Mouse (Mus musculus): Measurements from ENCODE around the gene Acot8.
"Not testable (repeated sequence)": the region's sequence is repeated elsewhere in the genome, so short reads cannot be mapped to it uniquely, and the experiment has no call there.

The Acot8 gene

DNA sequence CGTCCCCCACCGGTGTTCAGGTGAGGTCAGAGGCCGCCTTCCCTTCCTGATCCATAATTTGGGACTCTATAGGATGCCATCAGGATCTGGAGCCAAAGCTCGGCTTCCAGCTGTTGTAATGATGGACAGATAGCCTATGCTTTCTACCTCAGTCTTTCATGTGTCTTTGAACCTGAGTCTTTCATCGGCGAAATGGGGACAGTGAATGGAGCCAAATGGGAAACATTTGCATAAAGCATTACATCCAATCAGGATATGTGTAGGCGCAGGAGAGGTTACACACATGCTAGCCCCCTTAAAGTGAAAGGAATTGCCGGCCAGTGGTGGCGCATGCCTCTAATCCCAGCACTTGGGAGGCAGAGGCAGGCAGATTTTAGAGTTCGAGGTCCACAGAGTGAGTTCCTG lies 18.5 kb upstream of the Acot8 start:
- H3K36me3 ChIP-seq (ENCODE audit: control insufficient read depth, insufficient read depth, low read length, poor library complexity, severe bottlenecking), result peaks cover 3% of the 10 kb centered on the region
- H3K27me3 ChIP-seq (ENCODE audit: control insufficient read depth, insufficient read depth, low read length, poor library complexity, severe bottlenecking), result no peaks in the 10 kb centered on the region
- no peak for DNase-seq (ENCODE audit: low read depth, low spot score)

DNA sequence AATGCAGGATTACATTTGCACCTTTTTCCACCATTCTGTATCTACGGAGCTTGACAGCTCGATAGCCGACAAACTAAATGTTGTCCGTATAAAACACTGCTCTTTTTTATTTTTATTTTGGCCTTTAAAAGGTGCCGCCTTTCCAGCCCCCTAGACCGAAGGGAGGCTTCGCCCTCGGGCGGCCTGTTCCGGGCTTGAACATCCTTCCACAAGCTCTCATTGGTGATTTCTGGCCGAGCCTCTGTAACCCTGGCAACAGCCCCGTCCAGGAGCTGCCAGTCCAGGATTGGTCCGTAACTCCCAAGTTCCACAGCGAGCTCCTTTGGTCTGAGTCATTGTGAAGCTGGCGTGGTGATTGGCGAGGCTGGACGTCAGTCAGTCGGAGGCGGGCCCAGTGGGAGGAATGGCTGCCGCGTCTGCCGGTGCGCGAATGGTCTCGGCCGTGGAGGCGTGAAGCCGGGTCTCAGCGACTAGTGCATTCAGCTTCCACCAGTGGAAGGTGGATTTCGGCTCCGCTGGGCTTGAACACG lies 18.0 kb upstream of the Acot8 start, which contains the start of gene Zswim1:
Gene Zswim1 (plus strand): TSS at position 51 of the 530 bp plus-strand sequence.
- no peaks in the 10 kb centered on the region for H3K27me3 ChIP-seq (ENCODE audit: control insufficient read depth, insufficient read depth, low read length, poor library complexity, severe bottlenecking)
- peak; percentile 99 for DNase-seq (ENCODE audit: low read depth, low spot score)
- H3K36me3 ChIP-seq (ENCODE audit: control insufficient read depth, insufficient read depth, low read length, poor library complexity, severe bottlenecking), result peaks cover 3% of the 10 kb centered on the region

DNA sequence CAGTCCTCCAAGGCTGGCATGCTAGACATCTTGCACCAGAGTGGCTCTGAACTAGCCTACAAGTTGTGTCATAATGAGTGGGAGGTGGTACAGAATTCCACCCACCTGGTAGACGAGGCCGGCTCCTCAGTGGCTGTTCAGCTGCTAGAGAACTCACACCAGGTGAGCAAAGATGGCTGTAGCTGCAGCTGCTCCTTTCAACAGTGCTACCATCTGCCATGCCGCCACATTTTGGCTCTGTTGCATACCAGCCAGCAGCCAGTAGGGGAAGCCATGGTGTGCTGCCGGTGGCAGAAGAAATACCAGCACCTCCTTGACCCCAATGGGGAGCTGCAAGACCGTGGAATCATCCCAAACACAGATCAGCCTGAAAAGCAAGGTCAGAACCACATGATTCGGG lies 16.4 kb upstream of the Acot8 start:
- DNase-seq (ENCODE audit: low read depth, low spot score), result no peak
- Histone ChIP-seq H3K27me3 (ENCODE audit: control insufficient read depth, insufficient read depth, low read length, poor library complexity, severe bottlenecking) (no peaks in the 10 kb centered on the region), H3K36me3 (ENCODE audit: control insufficient read depth, insufficient read depth, low read length, poor library complexity, severe bottlenecking) (peaks cover 1% of the 10 kb centered on the region; the same call in 1 of the 2 replicates)

DNA sequence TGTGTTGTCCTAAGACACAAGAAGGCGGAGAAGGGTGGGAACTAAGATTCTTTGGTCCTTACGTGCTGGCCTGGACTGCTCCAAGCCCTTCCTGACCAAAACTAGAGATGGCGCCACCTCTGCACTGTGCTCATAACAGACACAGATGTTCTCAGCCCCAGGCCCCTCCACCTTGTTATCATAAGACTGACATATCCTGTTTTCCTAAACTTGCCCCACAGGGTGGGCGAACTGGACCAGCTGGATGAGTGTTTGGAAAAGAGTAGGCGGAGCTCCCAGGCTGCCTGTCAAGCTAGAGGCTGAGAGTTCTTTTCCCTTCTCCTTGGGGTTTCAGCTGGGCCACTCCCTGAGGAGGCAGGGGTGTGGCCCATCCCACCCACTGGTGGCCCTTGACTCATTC lies 13.0 kb upstream of the Acot8 start:
- no peaks in the 10 kb centered on the region for H3K36me3 ChIP-seq (ENCODE audit: control insufficient read depth, insufficient read depth, low read length, poor library complexity, severe bottlenecking)
- no peak for DNase-seq (ENCODE audit: low read depth, low spot score)

DNA sequence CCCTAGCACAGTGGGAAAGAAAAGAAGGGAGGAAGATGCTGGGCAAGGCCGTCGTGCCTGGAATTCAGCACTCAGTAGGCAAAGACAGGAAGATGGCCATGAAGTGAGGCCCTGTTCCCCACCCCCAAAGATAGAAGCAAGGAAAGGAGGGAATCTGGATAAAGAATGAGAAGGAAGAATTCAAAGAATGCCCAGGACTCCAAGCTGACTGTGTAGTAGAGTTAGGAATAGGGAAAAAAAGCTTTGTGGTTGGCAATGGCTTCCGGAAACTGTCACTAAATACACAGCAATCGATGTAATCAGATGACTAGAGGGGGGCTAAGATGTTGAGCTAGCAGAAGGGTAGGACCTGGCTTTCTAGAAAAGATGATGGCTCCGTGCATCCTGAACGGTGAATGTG lies 12.5 kb upstream of the Acot8 start:
- no peaks in the 10 kb centered on the region for H3K27me3 ChIP-seq (ENCODE audit: control insufficient read depth, insufficient read depth, low read length, poor library complexity, severe bottlenecking)

More for the DNA sequence above, 13.0 kb upstream of the Acot8 start:
- H3K27me3 ChIP-seq (ENCODE audit: control insufficient read depth, insufficient read depth, low read length, poor library complexity, severe bottlenecking), result no peaks in the 10 kb centered on the region

DNA sequence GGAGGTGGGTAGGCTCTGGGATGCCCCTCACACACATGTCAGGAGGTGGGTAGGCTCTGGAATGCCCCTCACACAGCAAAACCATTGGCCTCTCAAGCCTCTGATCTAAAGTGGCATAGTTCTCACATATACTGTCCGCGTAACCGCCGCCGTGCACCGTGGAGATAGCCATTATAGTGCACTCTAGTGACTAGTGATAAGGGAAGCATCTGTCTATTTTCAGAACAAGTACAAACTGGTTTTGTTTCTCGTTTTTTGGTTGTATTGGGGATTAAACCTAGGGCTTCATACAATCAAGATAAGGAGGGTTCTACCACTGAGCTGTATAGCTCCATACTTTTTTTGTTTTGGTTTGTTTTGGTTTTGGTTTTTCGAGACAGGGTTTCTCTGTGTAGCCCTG lies 11.1 kb upstream of the Acot8 start:
- no peak for DNase-seq (ENCODE audit: low read depth, low spot score)

More for the DNA sequence above, 12.5 kb upstream of the Acot8 start:
- no peak for DNase-seq (ENCODE audit: low read depth, low spot score)
- no peaks in the 10 kb centered on the region for H3K36me3 ChIP-seq (ENCODE audit: control insufficient read depth, insufficient read depth, low read length, poor library complexity, severe bottlenecking)

DNA sequence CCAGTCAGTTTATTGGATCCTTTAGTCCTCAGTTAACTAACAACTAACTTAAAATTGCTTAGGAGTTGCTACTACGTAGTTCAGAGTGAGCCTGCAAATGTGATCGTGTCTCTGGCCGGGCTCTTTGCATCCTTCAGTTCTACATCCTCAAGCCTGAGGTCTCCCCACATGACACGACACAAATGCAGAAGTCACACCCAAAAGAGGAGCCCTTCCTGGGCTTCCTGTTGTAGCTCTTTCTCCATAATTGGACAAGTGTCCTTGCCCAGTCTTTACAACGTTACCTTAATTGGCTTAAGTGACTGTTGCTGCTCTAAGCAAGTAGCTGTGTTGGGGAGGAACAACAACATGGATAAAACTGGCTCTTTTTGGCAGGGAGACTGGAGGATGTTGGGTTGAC lies 10.7 kb upstream of the Acot8 start:
- no peaks in the 10 kb centered on the region for H3K36me3 ChIP-seq (ENCODE audit: control insufficient read depth, insufficient read depth, low read length, poor library complexity, severe bottlenecking)
- no peaks in the 10 kb centered on the region for H3K27me3 ChIP-seq (ENCODE audit: control insufficient read depth, insufficient read depth, low read length, poor library complexity, severe bottlenecking)
- no peak for DNase-seq (ENCODE audit: low read depth, low spot score)

More for the DNA sequence above, 11.1 kb upstream of the Acot8 start:
- H3K27me3 ChIP-seq (ENCODE audit: control insufficient read depth, insufficient read depth, low read length, poor library complexity, severe bottlenecking), result no peaks in the 10 kb centered on the region
- H3K36me3 ChIP-seq (ENCODE audit: control insufficient read depth, insufficient read depth, low read length, poor library complexity, severe bottlenecking), result no peaks in the 10 kb centered on the region

DNA sequence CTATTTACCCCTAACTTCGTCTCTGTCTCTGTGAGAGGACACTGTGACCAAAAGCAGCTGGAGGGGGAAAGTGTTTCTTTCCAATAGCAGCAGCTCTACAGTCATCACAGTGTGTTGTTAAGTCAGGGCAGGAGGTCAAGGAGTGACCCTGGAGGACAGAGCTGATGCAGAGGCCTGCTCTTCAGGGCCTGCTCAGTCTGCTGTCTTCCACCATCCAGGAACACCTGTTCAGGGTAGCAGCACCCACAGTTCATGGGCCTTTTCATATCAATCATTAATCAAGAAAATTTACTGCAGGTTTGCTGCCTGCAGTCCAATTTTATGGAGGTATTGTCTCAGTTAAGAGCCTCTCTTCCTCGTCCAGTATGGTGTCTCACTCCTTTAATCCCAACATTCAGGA lies 8.9 kb upstream of the Acot8 start:
- H3K36me3 ChIP-seq (ENCODE audit: control insufficient read depth, insufficient read depth, low read length, poor library complexity, severe bottlenecking), result peaks cover 3% of the 10 kb centered on the region; the same call in 1 of the 2 replicates
- no peak for DNase-seq (ENCODE audit: low read depth, low spot score)
- no peaks in the 10 kb centered on the region for H3K27me3 ChIP-seq (ENCODE audit: control insufficient read depth, insufficient read depth, low read length, poor library complexity, severe bottlenecking)

DNA sequence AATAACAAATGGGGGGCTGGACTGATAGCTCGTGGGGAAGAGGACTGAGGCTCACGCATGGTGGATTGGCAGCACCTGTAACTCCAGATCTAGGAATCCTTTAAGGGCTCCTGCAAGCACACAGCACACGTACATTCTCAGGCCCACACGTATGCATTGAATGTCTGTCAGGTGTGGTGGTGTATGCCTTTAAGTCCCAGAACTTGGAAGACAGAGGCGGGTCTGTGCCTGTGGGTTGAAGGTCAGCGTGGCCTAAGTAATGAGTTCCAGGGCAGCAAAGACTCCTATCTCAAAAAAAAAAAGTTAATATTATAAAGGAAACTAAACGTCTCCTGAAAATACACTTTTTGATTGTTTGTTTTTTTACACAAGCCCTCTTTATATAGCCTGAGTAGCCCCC lies 1.9 kb upstream of the Acot8 start:
- DNase-seq (ENCODE audit: low read depth, low spot score), result no peak
- H3K36me3 ChIP-seq (ENCODE audit: control insufficient read depth, insufficient read depth, low read length, poor library complexity, severe bottlenecking), result peaks cover 5% of the 10 kb centered on the region; the same call in 1 of the 2 replicates
- no peaks in the 10 kb centered on the region for H3K27me3 ChIP-seq (ENCODE audit: control insufficient read depth, insufficient read depth, low read length, poor library complexity, severe bottlenecking)

DNA sequence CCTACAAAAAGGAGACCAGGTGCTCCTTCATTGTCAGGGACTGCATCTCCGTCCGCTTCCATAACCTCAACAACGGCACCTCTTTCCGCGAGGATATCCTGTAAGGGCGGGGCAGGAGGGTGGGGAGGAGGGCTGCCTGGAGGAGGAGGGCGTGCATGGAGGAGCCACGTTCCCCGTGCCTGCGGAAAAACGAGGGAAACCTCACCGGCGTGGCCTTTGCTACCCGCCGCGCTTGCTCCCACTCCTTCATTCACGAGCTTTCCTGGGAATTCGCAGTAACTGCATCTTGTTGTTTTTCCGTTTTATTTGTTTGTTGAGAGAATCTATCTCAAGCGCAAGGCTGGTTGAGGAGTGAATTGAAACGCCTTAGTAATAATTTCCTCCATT lies 643 bp upstream of the Acot8 start:
- no peak for DNase-seq (ENCODE audit: low read depth, low spot score)
- no peaks in the 10 kb centered on the region for H3K27me3 ChIP-seq (ENCODE audit: control insufficient read depth, insufficient read depth, low read length, poor library complexity, severe bottlenecking)
- H3K36me3 ChIP-seq (ENCODE audit: control insufficient read depth, insufficient read depth, low read length, poor library complexity, severe bottlenecking), result peaks cover 5% of the 10 kb centered on the region; the same call in 1 of the 2 replicates

DNA sequence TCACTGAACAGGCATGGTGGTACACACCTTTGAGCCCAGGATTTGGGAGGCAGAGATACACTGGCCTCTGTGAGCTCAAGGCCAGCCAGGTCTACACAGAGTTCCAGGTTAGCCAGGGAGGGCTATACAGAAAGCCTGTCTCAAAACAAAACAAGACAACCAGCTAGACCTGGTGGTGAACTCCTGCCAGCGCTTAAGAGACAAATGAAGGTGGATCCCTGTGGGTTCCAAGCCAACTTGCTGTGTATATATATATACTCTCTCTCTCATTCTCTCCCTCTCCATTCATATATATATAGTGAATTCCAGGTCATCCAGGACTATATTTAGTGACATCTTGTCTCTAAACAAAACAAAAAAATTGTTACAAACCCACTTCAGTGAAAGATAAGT lies 765 bp downstream of the Acot8 start:
- no peak for DNase-seq (ENCODE audit: low read depth, low spot score)
- H3K36me3 ChIP-seq (ENCODE audit: control insufficient read depth, insufficient read depth, low read length, poor library complexity, severe bottlenecking), result peaks cover 9% of the 10 kb centered on the region
- H3K27me3 ChIP-seq (ENCODE audit: control insufficient read depth, insufficient read depth, low read length, poor library complexity, severe bottlenecking), result no peaks in the 10 kb centered on the region

DNA sequence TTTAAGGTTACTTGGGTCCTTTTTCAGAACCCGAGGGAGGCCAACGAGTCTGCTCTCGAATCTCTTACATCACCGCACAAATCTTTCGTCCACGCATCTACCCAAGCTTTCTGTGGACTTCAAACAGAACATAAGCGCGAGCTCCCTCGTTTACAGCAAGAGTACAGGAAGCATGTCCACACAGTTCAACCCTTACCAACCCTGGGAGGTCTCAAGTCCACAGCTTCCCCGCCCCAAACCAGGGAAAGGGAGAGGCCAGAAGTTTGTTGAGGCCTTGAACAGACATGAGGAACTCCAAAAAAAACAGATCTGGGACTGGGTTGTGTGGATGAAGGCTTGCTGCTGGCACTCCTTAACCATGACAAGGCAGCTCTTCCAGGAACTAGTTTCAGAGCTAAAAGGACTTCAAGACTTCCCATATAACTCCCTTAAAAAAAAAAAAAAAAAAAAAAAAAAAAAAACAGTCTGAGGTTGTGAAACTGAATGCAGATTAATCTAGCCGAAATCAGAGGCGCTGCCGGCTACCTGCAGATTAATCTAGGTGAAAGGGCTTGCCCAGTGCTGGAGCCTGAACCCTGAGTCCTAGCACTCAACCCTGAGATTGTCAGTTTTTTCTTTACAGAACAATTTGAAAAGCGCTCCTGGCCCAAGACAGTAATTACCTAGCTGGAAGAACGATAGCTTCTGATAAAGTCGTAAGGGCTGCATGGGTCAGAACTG lies 1.3 kb downstream of the Acot8 start:
- no peak for DNase-seq (ENCODE audit: low read depth, low spot score)
- Histone ChIP-seq H3K27me3 (ENCODE audit: control insufficient read depth, insufficient read depth, low read length, poor library complexity, severe bottlenecking) (no peaks in the 10 kb centered on the region), H3K36me3 (ENCODE audit: control insufficient read depth, insufficient read depth, low read length, poor library complexity, severe bottlenecking) (peaks cover 7% of the 10 kb centered on the region; the same call in 1 of the 2 replicates)

DNA sequence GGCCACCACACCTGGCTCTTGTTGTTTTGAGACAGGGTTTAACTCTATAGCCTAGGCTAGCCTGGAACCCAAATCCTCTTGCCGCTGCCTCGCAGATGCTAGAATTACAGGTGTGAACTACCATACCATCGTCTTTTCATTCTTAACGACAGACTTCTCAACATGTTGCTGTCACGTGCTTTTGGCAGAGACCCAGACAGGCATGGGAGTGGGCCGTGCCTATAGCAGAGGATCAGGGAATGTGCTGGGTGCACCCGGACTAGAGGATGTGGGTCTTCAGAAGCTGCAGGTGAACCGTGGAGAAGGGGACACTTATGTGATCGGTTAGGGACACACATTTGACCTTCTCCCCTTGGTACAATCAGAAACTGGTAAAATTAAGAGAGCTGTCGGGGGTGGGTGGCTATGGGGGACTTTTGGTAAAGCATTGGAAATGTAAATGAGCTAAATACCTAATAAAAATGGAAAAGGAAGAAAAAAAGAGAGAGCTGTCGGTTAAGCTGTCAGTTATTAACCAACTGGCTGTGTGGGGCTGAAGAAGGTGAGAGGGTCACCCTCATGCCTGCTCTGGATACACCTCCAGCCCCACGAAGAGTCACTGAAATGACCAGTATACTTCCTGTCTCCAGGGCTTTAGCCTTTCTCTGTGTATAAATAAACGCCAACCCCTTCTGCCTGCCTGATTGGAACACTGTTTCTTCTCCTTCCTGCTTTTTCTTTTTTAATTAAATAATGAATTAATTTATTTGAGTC lies 4.3 kb downstream of the Acot8 start:
- Histone ChIP-seq H3K36me3 (ENCODE audit: control insufficient read depth, insufficient read depth, low read length, poor library complexity, severe bottlenecking) (peaks cover 9% of the 10 kb centered on the region; the same call in 1 of the 2 replicates), H3K27me3 (ENCODE audit: control insufficient read depth, insufficient read depth, low read length, poor library complexity, severe bottlenecking) (no peaks in the 10 kb centered on the region)
- no peak for DNase-seq (ENCODE audit: low read depth, low spot score)

DNA sequence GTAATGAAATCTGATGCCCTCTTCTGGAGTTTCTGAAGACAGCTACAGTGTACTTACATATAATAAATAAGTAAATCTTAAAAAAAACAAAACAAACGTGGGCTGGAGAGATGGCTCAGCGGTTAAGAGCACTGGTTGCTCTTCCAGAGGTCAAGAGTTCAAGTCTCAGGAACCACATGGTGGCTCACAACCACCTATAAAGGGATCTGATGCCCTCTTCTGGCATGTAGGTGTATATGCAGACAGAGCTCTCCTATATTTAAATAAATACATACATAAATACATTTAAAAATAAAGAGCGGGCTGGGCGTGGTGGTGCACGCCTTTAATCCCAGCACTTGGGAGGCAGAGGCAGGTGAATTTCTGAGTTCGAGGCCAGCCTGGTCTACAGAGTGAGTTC lies 6.1 kb downstream of the Acot8 start:
- H3K36me3 ChIP-seq (ENCODE audit: control insufficient read depth, insufficient read depth, low read length, poor library complexity, severe bottlenecking), result peaks cover 12% of the 10 kb centered on the region
- not testable (repeated sequence) for H3K27me3 ChIP-seq (ENCODE audit: control insufficient read depth, insufficient read depth, low read length, poor library complexity, severe bottlenecking)
- DNase-seq (ENCODE audit: low read depth, low spot score), result peak; percentile 57

DNA sequence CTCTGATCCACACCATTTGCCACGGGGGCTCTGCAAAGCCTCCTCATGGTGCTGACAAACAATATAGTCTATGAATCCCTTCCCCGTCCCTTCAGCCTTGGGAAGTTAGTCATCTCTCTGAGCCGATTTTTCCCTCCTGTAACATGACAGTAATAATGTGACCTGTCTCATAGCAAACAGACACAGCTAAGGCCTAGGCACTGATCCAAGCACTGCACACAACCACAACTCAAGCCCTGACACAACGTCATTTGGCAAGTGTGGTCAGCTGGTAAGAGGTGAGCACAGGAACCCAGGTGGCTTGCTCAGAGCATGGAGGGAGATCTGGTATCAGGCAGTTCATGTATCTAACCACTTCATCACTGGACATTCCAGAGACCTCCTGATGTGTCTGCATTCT lies 8.8 kb downstream of the Acot8 start:
- no peaks in the 10 kb centered on the region for H3K27me3 ChIP-seq (ENCODE audit: control insufficient read depth, insufficient read depth, low read length, poor library complexity, severe bottlenecking)
- DNase-seq (ENCODE audit: low read depth, low spot score), result no peak
- peaks cover 9% of the 10 kb centered on the region for H3K36me3 ChIP-seq (ENCODE audit: control insufficient read depth, insufficient read depth, low read length, poor library complexity, severe bottlenecking)
